Mouse (Mus musculus) gastrocnemius, adult 2 months (tissue): ENCODE data around the gene Ifna7. TPM values are rescaled to one million over a fixed set of nuclear protein-coding genes. Genes with fewer than 3 reads are reported as not detected.
A peak's percentile ranks its signal among the peaks of the same experiment; 100 is the strongest.
"Not testable (repeated sequence)": the region's sequence is repeated elsewhere in the genome, so short reads cannot be mapped to it uniquely, and the experiment has no call there.

Experiments used
- DNase-seq: peaks from one replicate; pipeline ENCODE4 v3.0.0; 2022
- H3K27ac ChIP-seq: fragments of 200-600 bp; 2 replicates; pipeline ENCODE4 v1.8.1; 2022; ENCODE audit warnings: mild to moderate bottlenecking
- H3K4me3 ChIP-seq: fragments of 200-600 bp; 2 replicates; pipeline ENCODE4 v1.8.1; 2022; ENCODE audit warnings: mild to moderate bottlenecking, moderate library complexity
- CTCF ChIP-seq: fragments of 200-600 bp; IDR thresholded peaks from 2 replicates; pipeline ENCODE4 v1.8.1; 2022; ENCODE audit warnings: antibody characterized with exemption, mild to moderate bottlenecking, moderate library complexity
- intact Hi-C: fragments of 180-260 bp; cut with DNase I; formaldehyde crosslinking; loops from one replicate; pipeline ENCODE4 v1.15.1; 2025
- long read RNA-seq, 2 experiments: library from polyadenylated mRNA; stranded (forward); transcript quantifications; one replicate each; pipeline ENCODE4 v2.0.0; 2021
- total RNA-seq, 2 experiments: library from RNA; stranded (reverse); gene quantifications; 2 replicates each; pipeline ENCODE4 v1.2.3; 2021

Ifna7 gene
- not detected for total RNA-seq
- long read RNA-seq, experiment 1: 0 reads
- long read RNA-seq, experiment 2: 0 reads

- TF ChIP-seq CTCF: no peak
- intact Hi-C loops: no loop called here
- Histone ChIP-seq H3K4me3 (no peak within 1 kb of the TSS), H3K27ac (no peak within 1 kb of the TSS)
- no peak for DNase-seq
Observed at GRCm38 (mm10) chr4:88815928-88816327, at the start of gene Ifna7. Gene Ifna7, plus strand, starts transcription at chr4:88816228.

GRCm38 (mm10) chr4:88773534-88773933 lies 42.5 kb upstream of the Ifna7 start, which contains the start of gene Gm13290:
Gene Gm13290, plus strand, starts transcription at chr4:88773834.
- H3K27ac ChIP-seq, intact Hi-C loops, H3K4me3 ChIP-seq, DNase-seq: not testable (repeated sequence)

GRCm38 (mm10) chr4:88776622-88777021 lies 39.4 kb upstream of the Ifna7 start, which contains the start of gene Gm13289:
Gene Gm13289, plus strand, starts transcription at chr4:88776922.
- DNase-seq, H3K4me3 ChIP-seq, H3K27ac ChIP-seq, intact Hi-C loops: not testable (repeated sequence)

GRCm38 (mm10) chr4:88779550-88779949 lies 36.5 kb upstream of the Ifna7 start, which contains the start of gene Gm13272:
Gene Gm13272, plus strand, starts transcription at chr4:88779850.
- intact Hi-C loops, H3K4me3 ChIP-seq, DNase-seq, H3K27ac ChIP-seq: not testable (repeated sequence)

- H3K27ac ChIP-seq, intact Hi-C loops, H3K4me3 ChIP-seq, DNase-seq: not testable (repeated sequence)
Observed at GRCm38 (mm10) chr4:88780320-88780719, 35.7 kb upstream of the Ifna7 start.

GRCm38 (mm10) chr4:88781831-88782230 lies 34.2 kb upstream of the Ifna7 start, which contains the start of gene Ifnz:
Gene Ifnz, plus strand, starts transcription at chr4:88782131.
- intact Hi-C loops, DNase-seq: not testable (repeated sequence)
- Histone ChIP-seq H3K27ac (peak within 1 kb of the TSS; percentile 61; the same call in 1 of the 2 replicates), H3K4me3 (peak within 1 kb of the TSS; percentile 57)

GRCm38 (mm10) chr4:88782335-88782734 lies 33.7 kb upstream of the Ifna7 start:
- peak; percentile 13; the same call in 1 of the 2 replicates for TF ChIP-seq CTCF
- peak overlapping the region; percentile 61; the same call in 1 of the 2 replicates for H3K27ac ChIP-seq
- DNase-seq: peak; percentile 28
- intact Hi-C loops: not testable (repeated sequence)
- H3K4me3 ChIP-seq: peak overlapping the region; percentile 57

GRCm38 (mm10) chr4:88785409-88785808 lies 30.6 kb upstream of the Ifna7 start, which contains the start of gene Gm13276:
Gene Gm13276, plus strand, starts transcription at chr4:88785709.
- H3K27ac ChIP-seq, H3K4me3 ChIP-seq, DNase-seq, intact Hi-C loops: not testable (repeated sequence)

GRCm38 (mm10) chr4:88788402-88788801 lies 27.6 kb upstream of the Ifna7 start, which contains the start of gene Gm13277:
Gene Gm13277, plus strand, starts transcription at chr4:88788632.
- peak; percentile 51 for TF ChIP-seq CTCF
- intact Hi-C loops, H3K27ac ChIP-seq, H3K4me3 ChIP-seq: not testable (repeated sequence)
- peak; percentile 72 for DNase-seq

GRCm38 (mm10) chr4:88791250-88791649 lies 24.8 kb upstream of the Ifna7 start, which contains the start of gene Gm13278:
Gene Gm13278, plus strand, starts transcription at chr4:88791550.
- H3K4me3 ChIP-seq, intact Hi-C loops, DNase-seq, H3K27ac ChIP-seq: not testable (repeated sequence)

- peak within 1 kb of the TSS; percentile 57 for H3K27ac ChIP-seq
- peak; percentile 51 for DNase-seq
- intact Hi-C loops: not testable (repeated sequence)
- peak within 1 kb of the TSS; percentile 31 for H3K4me3 ChIP-seq
- TF ChIP-seq CTCF: peak; percentile 36
Observed at GRCm38 (mm10) chr4:88793936-88794675, 21.9 kb upstream of the Ifna7 start, which contains the start of gene Gm13275. Gene Gm13275, plus strand, starts transcription at chr4:88794487.

GRCm38 (mm10) chr4:88797097-88797496 lies 18.9 kb upstream of the Ifna7 start, which contains the start of gene Gm13279:
Gene Gm13279, plus strand, starts transcription at chr4:88797397.
- DNase-seq, H3K4me3 ChIP-seq, H3K27ac ChIP-seq, intact Hi-C loops: not testable (repeated sequence)

GRCm38 (mm10) chr4:88799365-88799764 lies 16.7 kb upstream of the Ifna7 start, which contains the start of gene Gm13285:
Gene Gm13285, plus strand, starts transcription at chr4:88799665.
- H3K27ac ChIP-seq, DNase-seq, H3K4me3 ChIP-seq, intact Hi-C loops: not testable (repeated sequence)

- DNase-seq, H3K4me3 ChIP-seq, intact Hi-C loops, H3K27ac ChIP-seq: not testable (repeated sequence)
Observed at GRCm38 (mm10) chr4:88802954-88803353, 13.1 kb upstream of the Ifna7 start, which contains the start of gene Gm13287. Gene Gm13287, plus strand, starts transcription at chr4:88803254.

- 0 out of 2 replicates have a peak within 1 kb of the TSS, but pooled peaks have one; percentile 46 for H3K4me3 ChIP-seq
- H3K27ac ChIP-seq, intact Hi-C loops, DNase-seq: not testable (repeated sequence)
Observed at GRCm38 (mm10) chr4:88805231-88805630, 10.8 kb upstream of the Ifna7 start, which contains the start of gene Gm13288. Gene Gm13288, plus strand, starts transcription at chr4:88805531.
